Mouse (Mus musculus): ENCODE measurements around the gene Htr2a.

GRCm38 (mm10) chr14:74709054-74709453 is 68.4 kb downstream of the Htr2a start:
- TF ChIP-seq CTCF (IDR thresholded peaks at IDR 0.05; ENCODE audit: low read depth) (peak; percentile 51; the same call in 1 of the 2 replicates), EP300 (IDR thresholded peaks at IDR 0.05; ENCODE audit: low read depth) (no peak)
